Mouse (Mus musculus) megakaryocyte, embryonic 14.5 days (primary cell): ENCODE measurements around the gene Ap5s1. TPM values are rescaled to one million over a fixed set of nuclear protein-coding genes. Genes with fewer than 3 reads are reported as not detected.

Source experiments
- H3K27me3 ChIP-seq: replicated peaks from 2 replicates; pipeline ENCODE3; 2012; ENCODE audit warnings: inconsistent platforms
- H3K36me3 ChIP-seq: replicated peaks from 2 replicates; pipeline ENCODE3; 2012; ENCODE audit warnings: low read length, inconsistent platforms, mixed read lengths
- H3K4me1 ChIP-seq: 2 replicates; pipeline ENCODE4 v1.6.1; 2012; ENCODE audit warnings: inconsistent platforms
- H3K4me3 ChIP-seq: replicated peaks from 2 replicates; pipeline ENCODE3; 2012; ENCODE audit warnings: moderate library complexity, mild to moderate bottlenecking, inconsistent platforms
- H3K9me3 ChIP-seq: 2 replicates; pipeline ENCODE4 v1.6.1; 2012; ENCODE audit warnings: inconsistent platforms
- FLI1 ChIP-seq: IDR thresholded peaks from 2 replicates; pipeline ENCODE4 v1.6.1; 2012; ENCODE audit warnings: low read length, inconsistent platforms, mixed read lengths
- GATA1 ChIP-seq: IDR thresholded peaks from 3 replicates; pipeline ENCODE4 v1.6.1; 2012; ENCODE audit warnings: mixed read lengths, low read length, inconsistent platforms, borderline replicate concordance
- polyA plus RNA-seq: library from polyadenylated mRNA; stranded (reverse); fragments of >175 nt; gene quantifications from 2 replicates; pipeline ENCODE4 v1.2.3, GENCODE M21; 2012; ENCODE audit warnings: low replicate concordance; ENCODE audit not compliant: insufficient read depth

Gene Ap5s1
- polyA plus RNA-seq, 1 experiment: 14.6 TPM

- Histone ChIP-seq H3K27me3 (peaks cover 11% of the 10 kb centered on the region), H3K4me1 (peaks cover 43% of the 10 kb centered on the region), H3K36me3 (peaks cover 32% of the 10 kb centered on the region), H3K4me3 (no peak overlapping the region), H3K9me3 (peaks cover 13% of the 10 kb centered on the region)
- no peak for TF ChIP-seq FLI1
- TF ChIP-seq GATA1: no peak
These were observed 3.0 kb upstream of the Ap5s1 start for GRCm38 (mm10) chr2:131203816-131204409.

- H3K4me3 ChIP-seq: peak overlapping the region; percentile 54
These were observed 2.4 kb upstream of the Ap5s1 start for GRCm38 (mm10) chr2:131204410-131204981.

GRCm38 (mm10) chr2:131205521-131206182 is 1.2 kb upstream of the Ap5s1 start:
- H3K36me3 ChIP-seq: peaks cover 16% of the 10 kb centered on the region
- TF ChIP-seq FLI1 (no peak), GATA1 (no peak)
- H3K4me3 ChIP-seq: no peak overlapping the region
- peaks cover 11% of the 10 kb centered on the region for H3K27me3 ChIP-seq
- peaks cover 55% of the 10 kb centered on the region for H3K4me1 ChIP-seq
- H3K9me3 ChIP-seq: peaks cover 6% of the 10 kb centered on the region

More at GRCm38 (mm10) chr2:131204410-131204981, 2.4 kb upstream of the Ap5s1 start:
- Histone ChIP-seq H3K4me1 (peaks cover 49% of the 10 kb centered on the region), H3K9me3 (peaks cover 13% of the 10 kb centered on the region), H3K36me3 (peaks cover 27% of the 10 kb centered on the region), H3K27me3 (peaks cover 11% of the 10 kb centered on the region)
- TF ChIP-seq GATA1: no peak
- no peak for TF ChIP-seq FLI1

DNA sequence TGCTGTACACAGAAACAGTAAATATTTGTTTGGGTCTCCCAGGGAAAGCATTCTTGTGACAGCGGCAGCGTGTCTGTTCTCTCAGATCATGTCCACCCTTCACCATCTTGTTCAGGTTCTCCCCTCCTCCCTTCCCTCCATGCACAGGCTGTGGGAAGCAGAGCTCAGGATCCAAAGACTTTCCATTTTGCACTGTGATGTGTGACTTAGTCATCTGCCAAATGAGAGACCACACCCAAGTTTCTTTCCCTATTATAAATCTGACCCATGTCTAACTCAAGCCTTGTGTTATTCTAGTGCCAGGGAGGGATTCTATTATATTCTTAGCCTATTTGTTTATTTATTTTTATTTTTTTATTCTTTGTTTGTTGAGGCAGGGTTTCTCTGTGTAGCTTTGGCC is 1.5 kb downstream of the Ap5s1 start:
- Histone ChIP-seq H3K36me3 (peaks cover 17% of the 10 kb centered on the region), H3K4me3 (no peak overlapping the region), H3K9me3 (no peaks in the 10 kb centered on the region), H3K4me1 (peaks cover 80% of the 10 kb centered on the region), H3K27me3 (peaks cover 11% of the 10 kb centered on the region)
- TF ChIP-seq FLI1 (no peak), GATA1 (no peak)

- Histone ChIP-seq H3K4me3 (peak overlapping the region; percentile 94), H3K27me3 (peaks cover 10% of the 10 kb centered on the region), H3K9me3 (no peaks in the 10 kb centered on the region), H3K4me1 (peaks cover 87% of the 10 kb centered on the region), H3K36me3 (peaks cover 25% of the 10 kb centered on the region)
- TF ChIP-seq FLI1: no peak
- TF ChIP-seq GATA1: no peak
These were observed 2.4 kb downstream of the Ap5s1 start for GRCm38 (mm10) chr2:131209125-131209795.

- H3K36me3 ChIP-seq: peaks cover 32% of the 10 kb centered on the region
- no peaks in the 10 kb centered on the region for H3K9me3 ChIP-seq
- peak overlapping the region; percentile 94 for H3K4me3 ChIP-seq
- H3K27me3 ChIP-seq: peaks cover 4% of the 10 kb centered on the region
- TF ChIP-seq GATA1 (peak; percentile 88; the same call in 2 of the 3 replicates), FLI1 (no peak)
- H3K4me1 ChIP-seq: peaks cover 78% of the 10 kb centered on the region
These were observed 3.3 kb downstream of the Ap5s1 start for GRCm38 (mm10) chr2:131209969-131210792.

GRCm38 (mm10) chr2:131211026-131211615 is 4.2 kb downstream of the Ap5s1 start:
- TF ChIP-seq GATA1 (no peak), FLI1 (no peak)
- H3K4me3 ChIP-seq: peak overlapping the region; percentile 94
- peaks cover 32% of the 10 kb centered on the region for H3K36me3 ChIP-seq
- peaks cover 4% of the 10 kb centered on the region for H3K27me3 ChIP-seq
- H3K4me1 ChIP-seq: peaks cover 77% of the 10 kb centered on the region
- no peaks in the 10 kb centered on the region for H3K9me3 ChIP-seq

DNA sequence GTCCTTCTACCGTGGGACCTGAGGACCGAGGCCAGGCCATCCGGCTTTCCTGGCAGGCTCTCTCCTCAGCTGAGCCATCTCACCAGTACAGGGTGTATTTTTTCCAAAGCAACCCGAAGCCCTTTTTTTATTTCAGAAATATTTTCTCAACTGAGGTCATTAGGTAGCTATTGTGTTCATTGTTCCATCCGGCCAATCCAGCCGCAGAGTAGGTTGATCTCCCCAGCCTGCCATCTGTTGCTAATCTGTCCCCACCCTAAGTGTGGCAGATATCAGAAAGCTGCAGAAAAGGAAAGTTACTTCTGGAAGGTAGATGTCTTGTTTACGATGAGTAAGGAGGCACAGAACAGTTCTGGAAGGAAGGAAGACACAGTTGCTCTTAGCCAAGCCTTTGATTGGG is 6.9 kb downstream of the Ap5s1 start:
- Histone ChIP-seq H3K4me3 (no peak overlapping the region), H3K36me3 (peaks cover 32% of the 10 kb centered on the region), H3K9me3 (no peaks in the 10 kb centered on the region), H3K27me3 (no peaks in the 10 kb centered on the region), H3K4me1 (peaks cover 81% of the 10 kb centered on the region)
- TF ChIP-seq FLI1: no peak
- TF ChIP-seq GATA1: no peak
